Mouse (Mus musculus) MN1 (cell line): Measurements from ENCODE around the gene Olfr172.

Experiments
- DNase-seq: peaks from one replicate; pipeline ENCODE4 v3.0.0-alpha.2; 2016; ENCODE audit warnings: low spot score

The Olfr172 gene

DNA sequence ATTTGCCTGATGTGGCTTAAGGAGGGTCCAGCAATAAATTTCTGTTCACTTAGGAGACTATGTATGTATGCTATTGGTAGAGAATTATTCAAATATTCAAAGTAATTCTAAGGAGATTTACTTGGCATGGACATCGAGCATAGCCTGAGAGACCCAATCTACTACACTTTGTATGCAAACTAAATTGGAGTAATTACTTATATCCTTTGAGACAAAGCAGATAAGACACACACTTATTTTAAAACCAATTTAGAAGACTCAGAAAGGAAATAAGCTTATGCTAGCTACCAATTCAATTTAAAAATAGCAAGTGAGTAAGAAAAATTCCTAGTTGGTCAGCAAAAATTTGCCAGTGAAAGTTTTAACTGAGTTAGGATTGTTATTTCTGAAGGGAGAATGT lies at the start of gene Olfr172:
Gene Olfr172, minus strand, starts transcription at position 101 of the 400 bp plus-strand sequence.
- DNase-seq = no peak

DNA sequence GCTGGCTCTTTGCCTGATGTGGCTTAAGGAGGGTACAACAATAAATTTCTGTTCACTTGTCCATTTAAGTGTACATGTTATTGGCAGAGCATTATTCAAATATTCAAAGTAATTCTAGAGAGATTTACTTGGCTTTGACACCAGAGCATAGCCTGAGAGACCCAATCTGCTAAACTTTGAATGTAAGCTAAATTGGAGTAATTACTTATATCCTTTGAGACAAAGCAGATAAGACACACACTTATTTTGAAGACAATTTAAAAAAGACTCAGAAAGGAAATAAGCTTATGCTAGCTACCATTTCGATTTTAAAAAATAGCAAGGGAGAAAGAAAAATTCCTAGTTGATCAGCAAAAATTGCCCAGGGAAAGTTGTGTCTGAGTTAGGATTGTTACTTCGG lies 37.2 kb upstream of the Olfr172 start, which contains the start of gene Olfr173:
Gene Olfr173, minus strand, starts transcription at position 101 of the 400 bp plus-strand sequence.
- no peak for DNase-seq

DNA sequence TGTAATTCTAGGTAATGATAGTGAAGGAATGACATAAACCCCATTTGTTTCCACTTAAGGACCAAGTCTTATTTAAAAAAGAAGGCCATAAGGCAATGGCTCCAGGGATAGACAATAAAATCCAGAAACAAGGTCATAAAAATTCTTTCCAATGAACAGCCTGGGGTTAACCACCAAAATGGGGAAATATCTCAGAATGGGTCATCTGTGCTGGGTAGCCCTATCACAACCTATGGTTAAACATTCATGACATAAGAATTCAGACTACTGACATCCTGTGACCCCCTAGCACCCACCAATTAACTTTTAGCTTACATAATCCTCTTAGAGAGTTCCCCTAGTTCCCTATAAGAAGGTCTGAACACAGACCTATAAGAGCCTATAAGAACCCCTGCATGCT lies 6.8 kb downstream of the Olfr172 start:
- DNase-seq = no peak

- no peak for DNase-seq
Observed at GRCm38 (mm10) chr16:58751314-58751713, 11.7 kb downstream of the Olfr172 start.

DNA sequence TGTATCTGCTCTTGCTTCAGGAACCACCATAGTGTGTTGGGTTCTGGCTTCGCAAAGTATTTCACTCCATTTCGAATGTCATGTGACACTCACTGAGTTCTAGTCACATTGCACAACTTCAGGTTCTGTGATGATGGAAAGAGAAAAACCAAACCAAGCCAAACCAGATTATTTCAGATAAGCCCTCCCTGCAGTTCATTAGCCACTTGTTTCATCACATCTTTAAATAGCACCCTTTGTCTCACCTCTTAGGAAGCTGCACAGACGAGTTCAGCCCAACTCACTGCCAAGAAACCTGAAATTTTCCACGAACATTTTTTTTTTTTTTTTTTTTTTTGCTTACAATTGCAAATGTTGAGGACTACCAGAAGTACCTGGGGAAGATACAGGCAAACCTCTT lies 16.3 kb downstream of the Olfr172 start:
- no peak for DNase-seq

DNA sequence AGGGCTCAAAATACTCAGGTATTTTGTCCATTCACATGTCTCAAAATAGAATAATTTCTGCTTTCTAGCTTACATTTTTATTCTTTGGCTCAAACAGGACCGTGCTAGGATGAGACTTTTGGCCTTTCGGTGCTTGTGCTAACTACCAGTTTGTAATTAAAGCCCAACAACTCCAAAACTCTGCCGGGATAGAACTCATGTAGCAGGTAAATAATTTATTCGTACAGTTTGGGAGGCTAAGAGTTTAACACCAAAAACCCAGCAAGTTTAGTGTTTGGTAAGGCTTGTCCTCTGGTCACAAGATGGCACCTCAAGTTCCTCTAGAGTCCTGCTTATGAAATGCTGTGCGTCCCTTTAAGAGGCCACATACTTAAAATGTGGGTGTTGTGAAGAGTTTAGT lies 22.2 kb downstream of the Olfr172 start:
- DNase-seq = no peak

DNA sequence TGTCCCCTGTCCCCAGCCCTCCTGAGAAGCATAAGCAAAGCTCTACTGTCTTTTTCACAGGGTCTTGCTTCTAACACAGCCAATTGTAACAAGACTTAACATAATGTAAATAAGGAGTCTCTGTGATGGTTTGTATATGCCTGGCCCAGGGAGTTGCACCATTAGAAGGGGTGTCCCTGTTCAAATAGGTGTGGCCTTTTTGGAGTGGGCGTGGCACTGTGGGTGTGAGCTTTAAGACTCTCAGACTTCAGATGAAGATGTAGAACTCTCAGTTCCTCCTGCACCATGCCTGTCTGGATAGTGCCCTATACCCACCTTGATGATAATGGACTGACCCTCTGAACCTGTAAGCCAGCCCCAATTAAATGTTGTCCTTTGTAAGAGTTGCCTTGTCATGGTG lies 24.2 kb downstream of the Olfr172 start:
- DNase-seq = no peak

DNA sequence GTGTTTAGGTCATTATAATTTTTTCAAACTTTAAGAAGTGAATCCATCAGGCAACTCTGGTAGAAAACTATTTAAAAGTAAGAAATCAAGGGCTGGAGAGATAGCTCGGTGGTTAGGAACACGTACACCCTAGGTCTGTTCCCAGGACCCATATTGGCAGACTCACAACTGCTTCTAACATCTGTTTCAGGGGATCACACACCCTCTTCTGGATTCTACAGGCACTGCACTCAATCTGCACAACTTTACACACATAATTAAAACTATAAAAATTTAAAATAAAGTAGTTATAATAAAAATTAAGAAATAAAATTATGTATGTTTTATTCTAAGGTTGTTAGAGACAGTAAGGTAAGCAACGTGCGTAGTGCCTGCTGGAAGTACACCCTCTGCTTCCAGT lies 24.8 kb downstream of the Olfr172 start:
- DNase-seq = no peak

- DNase-seq = peak; percentile 74
Observed at GRCm38 (mm10) chr16:58728176-58728671, 34.8 kb downstream of the Olfr172 start.

DNA sequence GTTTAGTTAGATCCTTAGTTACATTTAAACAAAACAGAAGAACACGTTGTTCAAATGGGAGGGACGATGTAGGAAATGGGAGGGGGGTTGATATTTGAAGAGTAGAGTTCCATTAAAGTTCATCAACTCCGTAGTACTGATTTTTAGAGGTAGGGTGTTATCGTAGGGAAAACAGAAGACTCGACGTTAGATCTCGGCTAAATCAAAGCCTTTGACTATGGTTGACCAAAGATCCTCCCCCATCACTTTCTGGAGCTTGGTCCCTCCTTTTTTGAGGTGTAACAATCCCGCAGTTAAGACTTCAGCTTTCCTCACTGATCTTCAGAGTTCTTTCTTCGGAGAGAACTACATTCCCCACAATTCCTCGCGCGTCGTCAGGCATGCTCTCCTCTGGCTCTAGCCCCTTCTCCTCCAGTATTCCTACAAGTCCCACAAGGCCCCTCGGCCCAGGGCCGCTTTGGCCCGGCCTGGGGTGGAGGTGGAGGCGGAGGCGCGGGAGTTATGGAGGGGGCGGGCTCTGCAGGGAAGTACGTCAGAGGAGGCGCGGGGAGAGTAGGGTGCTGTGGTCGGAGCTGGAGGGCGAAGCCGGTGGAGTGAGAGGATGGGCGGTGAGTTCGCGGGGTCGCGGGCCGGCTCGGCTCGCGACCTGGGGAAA lies 35.4 kb downstream of the Olfr172 start, which contains the start of gene Cldnd1:
Gene Cldnd1, plus strand, starts transcription at position 434 of the 655 bp plus-strand sequence.
- peak; percentile 96 for DNase-seq

DNA sequence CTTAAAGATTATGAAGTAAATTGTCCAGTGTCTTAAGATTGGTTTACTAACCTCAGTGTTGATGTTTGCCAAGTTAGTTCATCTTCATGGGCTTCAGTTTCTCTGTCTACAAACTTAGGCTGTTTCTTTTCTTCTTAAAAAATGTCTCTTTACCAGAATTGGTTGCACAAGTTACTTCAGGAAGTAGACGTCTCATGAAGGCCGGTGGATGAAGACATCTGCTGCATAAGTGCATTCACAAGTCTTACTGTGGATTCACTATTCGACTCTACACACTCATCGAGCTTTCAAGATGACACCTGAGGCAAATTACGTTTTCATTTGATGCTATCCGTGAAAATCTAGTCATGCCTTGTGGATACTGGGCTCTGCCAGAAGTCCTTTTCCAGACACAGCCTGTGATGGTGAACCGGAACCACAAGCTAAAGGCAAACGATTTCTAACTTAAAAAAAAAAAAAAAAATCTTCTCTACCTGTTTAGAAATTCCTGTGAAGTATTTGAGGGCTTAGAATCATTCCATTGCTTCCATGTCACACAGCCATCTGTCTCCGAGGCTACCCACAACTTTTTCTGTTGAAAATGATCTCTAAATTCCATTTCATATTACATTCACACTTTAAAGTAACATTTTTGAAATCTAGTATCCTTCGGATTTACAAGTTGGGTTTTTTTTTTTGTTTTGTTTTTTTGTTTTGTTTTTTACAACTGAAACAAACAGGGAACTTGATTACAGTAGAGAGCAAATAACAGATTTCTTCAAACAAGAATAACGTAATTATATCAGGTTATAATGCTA lies 36.1 kb downstream of the Olfr172 start:
- no peak for DNase-seq

DNA sequence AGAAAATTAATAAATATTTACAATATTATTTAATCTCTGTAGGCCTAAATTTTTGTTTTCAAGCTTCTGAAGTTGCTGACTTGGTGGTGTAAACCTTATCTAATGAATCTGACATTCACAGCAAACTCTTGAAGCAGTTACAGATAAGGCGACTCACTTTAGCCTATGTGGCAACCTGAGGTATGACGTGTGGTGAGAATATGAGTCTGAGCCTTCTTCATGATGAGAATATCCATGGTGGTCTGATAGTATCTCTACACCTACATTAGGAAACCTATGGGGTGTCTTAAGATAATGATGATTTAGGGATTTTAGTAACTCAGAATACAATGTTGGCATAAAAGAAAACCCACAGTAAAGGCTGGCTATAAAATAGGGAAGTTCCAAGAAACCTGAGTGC lies 40.7 kb downstream of the Olfr172 start:
- no peak for DNase-seq

DNA sequence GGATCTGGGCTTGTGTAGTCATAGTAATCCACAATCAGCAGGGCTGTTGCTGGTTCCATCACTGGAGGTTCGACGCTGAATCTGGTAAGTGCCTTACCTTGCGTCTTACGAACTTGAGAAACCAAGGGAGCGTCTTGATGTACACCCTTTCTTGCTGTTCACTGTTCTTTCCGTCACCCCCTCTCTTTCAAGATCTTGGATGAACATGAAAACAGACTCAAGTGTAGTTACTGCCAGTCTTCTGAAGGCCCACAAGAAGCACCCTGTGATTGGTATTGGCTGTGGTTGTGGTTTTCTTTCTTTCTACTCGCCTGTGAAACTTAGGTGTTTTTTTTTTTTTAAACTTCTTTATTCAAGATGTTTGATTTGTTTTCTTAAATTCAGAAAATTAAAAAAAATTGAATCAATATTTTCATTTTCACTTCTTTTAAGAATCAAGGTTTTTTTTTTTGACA lies 44.3 kb downstream of the Olfr172 start, which contains the start of gene Gpr15:
Gene Gpr15, minus strand, starts transcription at position 405 of the 455 bp plus-strand sequence.
- no peak for DNase-seq

- DNase-seq = no peak
Observed at GRCm38 (mm10) chr16:58715018-58715417, 48.0 kb downstream of the Olfr172 start.

DNA sequence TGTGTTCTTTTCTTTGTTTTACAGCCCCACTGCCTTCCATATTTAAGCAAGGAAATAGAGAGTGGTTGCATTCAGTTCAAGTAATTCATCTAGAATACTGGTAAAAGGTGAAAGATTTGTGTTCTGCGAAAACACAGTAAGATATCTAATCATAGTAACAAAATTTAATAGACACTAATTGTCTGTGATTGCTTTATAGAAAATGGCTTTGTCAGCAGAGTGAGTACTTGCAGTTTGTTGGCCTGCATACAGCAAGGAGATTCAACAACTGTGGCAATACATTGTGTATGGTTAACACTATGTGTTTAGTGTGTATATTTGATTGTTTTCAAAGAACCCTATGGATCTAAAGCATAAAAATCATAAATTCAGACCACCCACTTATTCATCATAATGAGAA lies 49.8 kb downstream of the Olfr172 start:
- DNase-seq = no peak

- DNase-seq = no peak
Observed at GRCm38 (mm10) chr16:58712221-58712620, 50.8 kb downstream of the Olfr172 start.
